Mouse (Mus musculus) ES-Bruce4 (cell line): Measurements from ENCODE around the gene 4921517D22Rik.

Experiments
- CTCF ChIP-seq: IDR thresholded peaks from one replicate; pipeline ENCODE4 v1.8.1; 2011; ENCODE audit warnings: low read depth, low read length
- EP300 ChIP-seq: IDR thresholded peaks from 2 replicates; pipeline ENCODE4 v1.6.1; 2011; ENCODE audit warnings: low read depth, low read length; ENCODE audit not compliant: insufficient read depth
- POLR2A ChIP-seq: IDR thresholded peaks from one replicate; pipeline ENCODE4 v1.8.1; 2011; ENCODE audit warnings: low read length; ENCODE audit not compliant: insufficient read depth

GRCm38 (mm10) chr13:59739397-59739796, 45.5 kb upstream of the 4921517D22Rik start:
- TF ChIP-seq POLR2A = no peak
- TF ChIP-seq EP300 = no peak
- TF ChIP-seq CTCF = no peak
